Mouse (Mus musculus) intestine, embryonic 16.5 days (tissue): ENCODE results near the gene Prkag3. TPM values are rescaled to one million over a fixed set of nuclear protein-coding genes. Genes with fewer than 3 reads are reported as not detected.

Experiments used
- ATAC-seq: fragments of 200-750 bp; cut with Nextera tagmentation; 2 replicates; pipeline ENCODE4 v1.8.0; 2017; ENCODE audit warnings: moderate TSS enrichment, moderate library complexity
- H3K27ac ChIP-seq: fragments of 300-500 bp; sonication (generic); 2 replicates; pipeline ENCODE4 v1.5.1; 2014; ENCODE audit warnings: mild to moderate bottlenecking, low read length
- H3K27me3 ChIP-seq: fragments of 300-500 bp; sonication (generic); replicated peaks from 2 replicates; pipeline ENCODE4 v1.6.1; 2014; ENCODE audit warnings: low read length, control low read depth, mixed read lengths; ENCODE audit not compliant: control insufficient read depth, insufficient read depth
- H3K36me3 ChIP-seq: fragments of 300-500 bp; sonication (generic); 2 replicates; pipeline ENCODE4 v1.6.1; 2014; ENCODE audit warnings: low read length, control low read depth; ENCODE audit not compliant: control insufficient read depth, insufficient read depth
- H3K4me1 ChIP-seq: fragments of 300-500 bp; sonication (generic); 2 replicates; pipeline ENCODE4 v1.6.1; 2014; ENCODE audit warnings: low read length, control low read depth, mixed read lengths; ENCODE audit not compliant: control insufficient read depth, insufficient read depth
- H3K4me2 ChIP-seq: fragments of 300-500 bp; sonication (generic); 2 replicates; pipeline ENCODE4 v1.6.1; 2014; ENCODE audit warnings: low read depth, low read length, control low read depth
- H3K4me3 ChIP-seq: fragments of 300-500 bp; sonication (generic); 2 replicates; pipeline ENCODE4 v1.5.1; 2014; ENCODE audit warnings: mild to moderate bottlenecking, low read length
- H3K9ac ChIP-seq: fragments of 300-500 bp; sonication (generic); 2 replicates; pipeline ENCODE4 v1.6.1; 2014; ENCODE audit warnings: low read depth, low read length
- H3K9me3 ChIP-seq: fragments of 300-500 bp; sonication (generic); 2 replicates; pipeline ENCODE4 v1.6.1; 2016; ENCODE audit warnings: low read length, control low read depth; ENCODE audit not compliant: control insufficient read depth
- WGBS: fragments of 180-500 bp; shearing (Covaris S2); extraction: QIAGEN DNeasy Blood & Tissue Kit; methylation state at CpG from one replicate; pipeline ENCODE4 v1.1.7; 2014; 5-methylcytosine and 5-hydroxymethylcytosine counted together
- polyA plus RNA-seq: library from polyadenylated mRNA; unstranded; fragments of >200 nt; fragmentation: Nextera tagmentation; extraction: Ambion mirVana; gene quantifications from 2 replicates; pipeline ENCODE4 v1.2.1, GENCODE M21; 2015

Prkag3 gene
- polyA plus RNA-seq, 1 experiment from 2014 or later, result 0.17 TPM

DNA sequence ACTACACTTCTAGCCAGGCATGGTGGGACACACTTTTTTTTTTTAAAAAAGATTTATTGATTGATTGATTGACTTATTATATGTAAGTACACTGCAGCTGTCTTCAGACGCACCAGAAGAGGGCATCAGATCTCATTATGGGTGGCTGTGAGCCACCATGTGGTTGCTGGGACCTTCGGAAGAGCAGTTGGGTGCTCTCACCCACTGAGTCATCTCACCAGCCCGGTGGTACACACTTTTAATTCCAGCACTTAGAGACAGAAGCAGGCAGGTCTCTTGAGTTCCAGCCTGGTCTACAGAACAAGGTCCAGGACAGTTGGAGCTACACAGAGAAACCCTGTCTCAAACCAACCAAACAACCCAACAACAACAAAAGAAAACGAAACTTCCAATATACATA, 37.0 kb downstream of the Prkag3 start:
- 75% methylated on average over 4 of the region's 4 CpGs for WGBS

GRCm38 (mm10) chr1:74709566-74709965, 39.5 kb downstream of the Prkag3 start:
- no peak for ATAC-seq

More for the DNA sequence above, 37.0 kb downstream of the Prkag3 start:
- Histone ChIP-seq H3K4me2 (no peak overlapping the region), H3K27me3 (no peaks in the 10 kb centered on the region), H3K36me3 (no peaks in the 10 kb centered on the region), H3K9ac (no peak overlapping the region), H3K4me3 (no peak overlapping the region), H3K9me3 (no peaks in the 10 kb centered on the region), H3K4me1 (peaks cover 9% of the 10 kb centered on the region), H3K27ac (no peak overlapping the region)
- ATAC-seq, result no peak

DNA sequence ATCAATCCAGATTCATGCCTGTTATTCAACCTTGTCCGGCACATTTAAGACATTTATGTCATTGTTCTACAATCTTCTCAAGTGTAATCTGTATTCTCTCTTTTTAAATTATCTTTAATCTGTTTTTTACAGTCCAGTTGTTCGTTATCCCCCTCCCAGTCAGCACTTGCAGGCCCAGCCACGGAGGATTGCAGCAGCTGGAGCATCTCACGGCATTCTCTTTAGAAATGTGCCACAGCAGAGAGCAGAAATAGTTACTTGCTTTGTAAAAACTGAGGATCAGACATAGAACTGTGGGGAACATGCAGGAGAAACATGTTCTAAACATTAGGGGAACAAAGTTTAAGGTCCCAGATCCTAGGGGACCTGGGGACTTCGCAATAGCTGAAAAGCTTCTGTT, 44.0 kb downstream of the Prkag3 start:
- no peak for ATAC-seq
- Histone ChIP-seq H3K4me3 (no peak overlapping the region), H3K9ac (no peak overlapping the region), H3K27me3 (no peaks in the 10 kb centered on the region), H3K36me3 (no peaks in the 10 kb centered on the region), H3K27ac (peak overlapping the region; percentile 18; the same call in 1 of the 2 replicates), H3K9me3 (no peaks in the 10 kb centered on the region), H3K4me1 (no peaks in the 10 kb centered on the region), H3K4me2 (no peak overlapping the region)
- WGBS, result 48% methylated on average over 5 of the region's 5 CpGs

More at GRCm38 (mm10) chr1:74709566-74709965, 39.5 kb downstream of the Prkag3 start:
- no peaks in the 10 kb centered on the region for H3K27me3 ChIP-seq
- H3K4me2 ChIP-seq, result no peak overlapping the region
- H3K4me1 ChIP-seq, result peaks cover 9% of the 10 kb centered on the region
- H3K36me3 ChIP-seq, result no peaks in the 10 kb centered on the region
- H3K9me3 ChIP-seq, result no peaks in the 10 kb centered on the region
- 41% methylated on average over 6 of the region's 6 CpGs for WGBS
- no peak overlapping the region for H3K4me3 ChIP-seq
- no peak overlapping the region for H3K27ac ChIP-seq
- no peak overlapping the region for H3K9ac ChIP-seq

DNA sequence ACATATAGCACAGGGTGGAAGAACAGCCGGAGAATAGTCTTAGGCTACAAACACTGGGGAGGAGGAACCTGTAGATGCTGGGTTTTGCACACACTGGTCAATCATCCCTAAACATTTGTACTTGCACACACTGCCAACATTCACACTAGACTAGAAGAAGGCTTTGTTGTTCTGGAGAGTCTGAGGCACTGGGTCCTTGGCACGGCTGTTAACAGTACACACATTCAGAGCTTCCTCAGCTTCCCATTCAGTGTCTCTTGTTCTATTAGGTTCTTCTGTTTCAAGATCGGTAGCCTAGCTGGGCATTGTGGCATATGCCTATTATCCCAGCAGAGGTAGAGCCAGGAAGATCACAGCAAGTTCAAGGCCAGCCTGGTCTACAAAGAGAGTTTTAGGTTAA, 44.9 kb downstream of the Prkag3 start:
- H3K27ac ChIP-seq, result no peak overlapping the region
- H3K9ac ChIP-seq, result no peak overlapping the region
- ATAC-seq, result no peak
- H3K4me2 ChIP-seq, result no peak overlapping the region
- no peaks in the 10 kb centered on the region for H3K36me3 ChIP-seq
- no peaks in the 10 kb centered on the region for H3K9me3 ChIP-seq
- 85% methylated on average over 3 of the region's 3 CpGs for WGBS
- H3K27me3 ChIP-seq, result no peaks in the 10 kb centered on the region
- no peaks in the 10 kb centered on the region for H3K4me1 ChIP-seq
- H3K4me3 ChIP-seq, result no peak overlapping the region

DNA sequence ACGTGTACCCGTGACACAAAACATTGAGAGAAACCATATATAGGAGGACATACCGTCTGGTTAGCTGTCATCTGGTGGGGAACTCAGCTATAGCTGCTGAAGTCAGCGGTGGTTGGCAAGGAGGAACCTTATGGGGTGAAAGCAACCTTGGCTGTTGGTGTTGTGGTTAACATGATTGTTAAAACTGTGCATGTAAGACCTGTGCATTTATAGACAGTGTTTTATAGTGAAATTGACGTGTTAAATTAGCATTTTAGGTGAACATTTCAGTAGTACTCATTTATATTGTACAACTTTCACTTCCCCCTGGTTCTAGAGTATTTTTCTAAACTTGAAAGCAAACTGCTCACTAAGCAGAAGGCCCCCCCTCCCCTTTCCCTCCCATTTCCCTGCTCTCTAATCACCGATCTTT, 46.9 kb downstream of the Prkag3 start:
- Histone ChIP-seq H3K4me2 (no peak overlapping the region), H3K4me3 (no peak overlapping the region), H3K36me3 (peaks cover 3% of the 10 kb centered on the region; the same call in 1 of the 2 replicates), H3K27me3 (no peaks in the 10 kb centered on the region), H3K27ac (no peak overlapping the region), H3K9me3 (no peaks in the 10 kb centered on the region), H3K4me1 (no peaks in the 10 kb centered on the region), H3K9ac (no peak overlapping the region)
- WGBS, result 88% methylated on average over 6 of the region's 6 CpGs
- no peak for ATAC-seq

DNA sequence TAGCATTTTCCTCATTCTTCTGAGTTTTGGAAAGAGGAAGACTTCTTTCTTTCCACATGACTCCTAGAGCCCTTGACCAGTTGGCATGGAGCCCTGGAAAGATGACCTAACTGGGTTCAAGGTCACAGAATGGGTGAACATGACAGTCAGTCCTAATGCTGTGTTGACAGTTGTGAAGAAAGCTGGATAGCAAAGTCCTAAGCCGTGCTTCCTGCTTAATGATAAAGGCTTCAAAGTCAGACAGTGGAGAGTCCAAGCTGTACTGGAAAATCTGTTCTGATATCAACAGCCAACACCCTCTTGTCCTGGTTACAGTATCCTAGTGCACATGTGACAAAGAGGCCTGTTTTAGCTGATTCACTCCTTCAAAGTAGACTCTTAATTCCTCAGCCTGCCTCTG, 50.2 kb downstream of the Prkag3 start:
- ATAC-seq, result peak; percentile 69
- Histone ChIP-seq H3K4me3 (no peak overlapping the region), H3K36me3 (peaks cover 16% of the 10 kb centered on the region), H3K4me2 (no peak overlapping the region), H3K9ac (no peak overlapping the region), H3K27me3 (no peaks in the 10 kb centered on the region), H3K27ac (no peak overlapping the region), H3K9me3 (no peaks in the 10 kb centered on the region), H3K4me1 (no peaks in the 10 kb centered on the region)
- WGBS, result 83% methylated on average over 1 of the region's 1 CpGs

DNA sequence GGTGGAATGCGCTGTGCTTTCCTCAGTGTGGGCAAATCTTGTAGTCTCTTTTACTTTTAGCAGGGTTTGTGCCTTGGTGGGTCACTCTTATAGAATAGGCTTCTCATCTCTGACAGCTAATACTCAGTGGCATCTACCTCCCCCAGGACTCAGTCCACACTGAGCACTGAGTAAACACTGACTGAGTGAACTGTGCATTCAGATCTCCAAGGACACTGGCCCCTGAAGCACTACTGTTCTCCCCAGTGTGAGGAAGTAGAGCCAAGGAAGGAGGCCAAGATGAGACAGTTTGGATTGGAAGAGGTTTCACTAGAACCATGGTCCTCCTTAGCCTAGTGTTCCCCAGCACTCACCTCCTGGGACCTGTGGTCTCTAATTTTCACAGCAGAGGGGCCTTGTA, 50.7 kb downstream of the Prkag3 start:
- no peak overlapping the region for H3K9ac ChIP-seq
- H3K36me3 ChIP-seq, result peaks cover 18% of the 10 kb centered on the region
- ATAC-seq, result no peak; the same call in 1 of the 2 replicates
- no peak overlapping the region for H3K4me2 ChIP-seq
- H3K4me3 ChIP-seq, result no peak overlapping the region
- H3K27me3 ChIP-seq, result no peaks in the 10 kb centered on the region
- H3K27ac ChIP-seq, result no peak overlapping the region
- no peaks in the 10 kb centered on the region for H3K9me3 ChIP-seq
- WGBS, result 97% methylated on average over 1 of the region's 1 CpGs
- H3K4me1 ChIP-seq, result no peaks in the 10 kb centered on the region

- H3K27ac ChIP-seq, result no peak overlapping the region
- H3K4me2 ChIP-seq, result no peak overlapping the region
- no peaks in the 10 kb centered on the region for H3K4me1 ChIP-seq
- no peak for ATAC-seq
- no peak overlapping the region for H3K9ac ChIP-seq
- 89% methylated on average over 6 of the region's 6 CpGs for WGBS
- H3K27me3 ChIP-seq, result no peaks in the 10 kb centered on the region
- H3K36me3 ChIP-seq, result peaks cover 18% of the 10 kb centered on the region
- no peak overlapping the region for H3K4me3 ChIP-seq
- H3K9me3 ChIP-seq, result no peaks in the 10 kb centered on the region
These were observed 51.6 kb downstream of the Prkag3 start for GRCm38 (mm10) chr1:74697416-74697815.

DNA sequence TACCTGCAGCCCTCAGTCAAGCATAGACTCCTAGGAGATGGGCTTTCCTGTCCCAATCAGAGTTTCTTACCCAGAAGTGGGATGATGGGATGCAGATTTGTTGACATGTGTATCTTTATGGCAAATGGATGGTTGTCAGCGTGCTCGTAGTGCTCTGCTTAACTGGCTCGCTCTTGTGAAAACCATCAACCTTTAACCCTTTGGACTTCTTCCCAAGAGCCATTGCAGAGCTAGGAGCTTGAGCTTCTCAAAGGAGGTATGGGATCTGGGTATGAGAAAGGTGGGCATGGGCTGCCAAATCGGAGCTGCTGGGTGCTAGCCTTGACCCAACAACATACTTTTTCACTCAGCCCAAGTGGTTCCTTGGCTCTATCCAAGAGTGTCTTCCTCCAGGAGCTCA, 53.2 kb downstream of the Prkag3 start:
- no peak overlapping the region for H3K4me3 ChIP-seq
- H3K36me3 ChIP-seq, result peaks cover 18% of the 10 kb centered on the region
- no peaks in the 10 kb centered on the region for H3K9me3 ChIP-seq
- no peak overlapping the region for H3K27ac ChIP-seq
- WGBS, result 80% methylated on average over 4 of the region's 4 CpGs
- no peak for ATAC-seq
- no peaks in the 10 kb centered on the region for H3K4me1 ChIP-seq
- H3K9ac ChIP-seq, result no peak overlapping the region
- H3K4me2 ChIP-seq, result no peak overlapping the region
- no peaks in the 10 kb centered on the region for H3K27me3 ChIP-seq

GRCm38 (mm10) chr1:74693891-74694583, 55.0 kb downstream of the Prkag3 start:
- Histone ChIP-seq H3K4me2 (no peak overlapping the region), H3K27me3 (no peaks in the 10 kb centered on the region), H3K9ac (no peak overlapping the region), H3K36me3 (peaks cover 21% of the 10 kb centered on the region), H3K27ac (no peak overlapping the region), H3K4me3 (no peak overlapping the region), H3K9me3 (no peaks in the 10 kb centered on the region), H3K4me1 (no peaks in the 10 kb centered on the region)
- ATAC-seq, result no peak
- WGBS, result 89% methylated on average over 8 of the region's 8 CpGs
